Mouse (Mus musculus) MEL (cell line): ENCODE results near the gene Heg1. TPM values are rescaled to one million over a fixed set of nuclear protein-coding genes. Genes with fewer than 3 reads are reported as not detected.
A peak's percentile ranks its signal among the peaks of the same experiment; 100 is the strongest.

Source experiments
- DNase-seq: peaks from one replicate; pipeline ENCODE4 v3.0.0; 2011; ENCODE audit warnings: low read depth, low spot score
- H3K27ac ChIP-seq: 2 replicates; pipeline ENCODE4 v1.5.1; 2012; ENCODE audit warnings: low read depth, mild to moderate bottlenecking, control low read depth, low read length, moderate library complexity; ENCODE audit not compliant: control insufficient read depth
- H3K27me3 ChIP-seq, 2 experiments: fragments of 150-350 bp in 1 of 2; sonication (generic) in 1 of 2; 2 replicates each; pipeline ENCODE4 v1.6.1; 2012; ENCODE audit warnings: low read length in 2 of 2, mild to moderate bottlenecking in 2 of 2, improper control_type of control experiment in 1 of 2, moderate library complexity in 1 of 2; ENCODE audit not compliant: insufficient read depth in 2 of 2, control insufficient read depth in 1 of 2
- H3K36me3 ChIP-seq, 2 experiments: 2 replicates each; pipeline ENCODE4 v1.6.1; 2012 to 2014; ENCODE audit warnings: low read length in 2 of 2, improper control_type of control experiment in 1 of 2, inconsistent platforms in 1 of 2, mild to moderate bottlenecking in 1 of 2; ENCODE audit not compliant: insufficient read depth in 2 of 2, control insufficient read depth in 1 of 2
- H3K4me1 ChIP-seq, 2 experiments: fragments of 150-350 bp in 1 of 2; sonication (generic) in 1 of 2; 2 replicates each; pipeline ENCODE4 v1.6.1; 2012; ENCODE audit warnings: low read length in 2 of 2, improper control_type of control experiment in 1 of 2, mild to moderate bottlenecking in 1 of 2; ENCODE audit not compliant: insufficient read depth in 2 of 2, control insufficient read depth in 1 of 2
- H3K4me3 ChIP-seq, 2 experiments: fragments of 150-350 bp in 1 of 2; sonication (generic) in 1 of 2; 2 replicates each; pipeline ENCODE4 v1.5.1; 2012; ENCODE audit warnings: low read depth in 2 of 2, low read length in 2 of 2, mild to moderate bottlenecking in 2 of 2, moderate library complexity in 2 of 2, control low read depth in 1 of 2, improper control_type of control experiment in 1 of 2; ENCODE audit not compliant: control insufficient read depth in 1 of 2, insufficient read depth in 1 of 2
- H3K79me2 ChIP-seq: 2 replicates; pipeline ENCODE4 v1.6.1; 2012; ENCODE audit warnings: mild to moderate bottlenecking, low read length, moderate library complexity; ENCODE audit not compliant: control insufficient read depth, poor library complexity, insufficient read depth
- H3K9ac ChIP-seq: 2 replicates; pipeline ENCODE4 v1.6.1; 2012; ENCODE audit warnings: low read depth, mild to moderate bottlenecking, control low read depth, low read length, moderate library complexity; ENCODE audit not compliant: control insufficient read depth, poor library complexity, severe bottlenecking
- H3K9me3 ChIP-seq: fragments of 150-350 bp; sonication (generic); replicated peaks from 2 replicates; pipeline ENCODE4 v1.6.1; 2012; ENCODE audit warnings: mild to moderate bottlenecking, low read length, improper control_type of control experiment, moderate library complexity; ENCODE audit not compliant: insufficient read depth
- BHLHE40 ChIP-seq: IDR thresholded peaks from 2 replicates; pipeline ENCODE4 v1.6.1; 2012; ENCODE audit warnings: low read depth, mild to moderate bottlenecking, inconsistent platforms, low read length, improper control_type of control experiment, borderline replicate concordance
- CTCF ChIP-seq, 3 experiments: IDR thresholded peaks in 2 of 3; conservative IDR thresholded peaks in 1 of 3; 2 replicates each; pipeline ENCODE4 v1.5.1; 2011 to 2012; ENCODE audit warnings: low read length in 3 of 3, low read depth in 2 of 3, mild to moderate bottlenecking in 2 of 3, improper control_type of control experiment in 1 of 3, inconsistent platforms in 1 of 3, mixed read lengths in 1 of 3, moderate library complexity in 1 of 3; ENCODE audit not compliant: control insufficient read depth in 1 of 3, insufficient read depth in 1 of 3, poor library complexity in 1 of 3, severe bottlenecking in 1 of 3
- ELF1 ChIP-seq: IDR thresholded peaks from 2 replicates; pipeline ENCODE4 v1.6.1; 2014; ENCODE audit warnings: low read depth, mild to moderate bottlenecking, inconsistent platforms, low read length, improper control_type of control experiment, moderate library complexity
- GATA1 ChIP-seq: IDR thresholded peaks from 2 replicates; pipeline ENCODE4 v1.6.1; 2011; ENCODE audit warnings: low read depth, low read length, improper control_type of control experiment
- JUND ChIP-seq: IDR thresholded peaks from 2 replicates; pipeline ENCODE4 v1.6.1; 2011; ENCODE audit warnings: low read depth, mild to moderate bottlenecking, improper control_type of control experiment, low read length
- MAX ChIP-seq: IDR thresholded peaks from 2 replicates; pipeline ENCODE4 v1.6.1; 2011; ENCODE audit warnings: low read length, improper control_type of control experiment
- NELFE ChIP-seq: IDR thresholded peaks from 2 replicates; pipeline ENCODE4 v1.6.1; 2011; ENCODE audit warnings: low read depth, low read length, improper control_type of control experiment
- POLR2A ChIP-seq, 2 experiments: IDR thresholded peaks; 2 replicates each; pipeline ENCODE4 v1.6.1; 2011 to 2012; ENCODE audit warnings: low read length in 2 of 2, mild to moderate bottlenecking in 2 of 2, control low read depth in 1 of 2, improper control_type of control experiment in 1 of 2, low read depth in 1 of 2, moderate library complexity in 1 of 2; ENCODE audit not compliant: control insufficient read depth in 1 of 2, insufficient read depth in 1 of 2, poor library complexity in 1 of 2
- POLR2AphosphoS5 ChIP-seq: IDR thresholded peaks from 2 replicates; pipeline ENCODE4 v1.6.1; 2012; ENCODE audit warnings: low read depth, borderline replicate concordance, mild to moderate bottlenecking, inconsistent platforms, low read length, moderate library complexity, mixed read lengths
- TAL1 ChIP-seq: IDR thresholded peaks from 2 replicates; pipeline ENCODE4 v1.6.1; 2012; ENCODE audit warnings: mild to moderate bottlenecking, inconsistent platforms, low read length, moderate library complexity, mixed read lengths
- TCF12 ChIP-seq: IDR thresholded peaks from 2 replicates; pipeline ENCODE4 v1.6.1; 2014; ENCODE audit warnings: low read depth, mild to moderate bottlenecking, inconsistent platforms, low read length, improper control_type of control experiment, moderate library complexity
- UBTF ChIP-seq: IDR thresholded peaks from 2 replicates; pipeline ENCODE4 v1.6.1; 2012; ENCODE audit warnings: low read depth, mild to moderate bottlenecking, inconsistent platforms, low read length, improper control_type of control experiment, moderate library complexity, borderline replicate concordance; ENCODE audit not compliant: insufficient read depth
- USF1 ChIP-seq: IDR thresholded peaks from 2 replicates; pipeline ENCODE4 v1.6.1; 2014; ENCODE audit warnings: low read depth, mild to moderate bottlenecking, inconsistent platforms, low read length, improper control_type of control experiment, moderate library complexity
- USF2 ChIP-seq, 2 experiments: IDR thresholded peaks; 2 replicates each; pipeline ENCODE4 v1.6.1; 2011 to 2012; ENCODE audit warnings: improper control_type of control experiment in 2 of 2, low read length in 2 of 2, borderline replicate concordance in 1 of 2, inconsistent platforms in 1 of 2, low read depth in 1 of 2, mild to moderate bottlenecking in 1 of 2; ENCODE audit not compliant: insufficient read depth in 1 of 2
- ZKSCAN1 ChIP-seq: IDR thresholded peaks from 2 replicates; pipeline ENCODE4 v1.6.1; 2012; ENCODE audit warnings: low read depth, mild to moderate bottlenecking, inconsistent platforms, low read length, improper control_type of control experiment, moderate library complexity
- polyA plus RNA-seq, 2 experiments: library from polyadenylated mRNA; stranded (reverse) in 1 of 2; unstranded in 1 of 2; fragments of >175 nt in 1 of 2; fragments of >200 nt in 1 of 2; gene quantifications; 2 replicates each; pipeline versions ENCODE4 v1.2.1 to v1.2.4; 2012; ENCODE audit warnings: low replicate concordance in 2 of 2, low read depth in 1 of 2; ENCODE audit not compliant: insufficient read length in 2 of 2, insufficient read depth in 1 of 2, missing spikeins in 1 of 2
- total RNA-seq: library from RNA; depleted of rRNA; stranded (reverse); fragments of 300-350 nt; gene quantifications from 2 replicates; pipeline ENCODE4 v1.2.3, GENCODE M21; 2012

Heg1 gene
- total and polyA plus RNA-seq, 3 experiments = 4.1 to 72.0 (median 6.9) TPM

GRCm38 (mm10) chr16:33726892-33727291 is 42.7 kb downstream of the Heg1 start:
- H3K79me2 ChIP-seq = no peaks in the 10 kb centered on the region
- no peak overlapping the region for H3K4me3 ChIP-seq
- H3K9me3 ChIP-seq = no peaks in the 10 kb centered on the region
- H3K27ac ChIP-seq = no peak overlapping the region
- no peak overlapping the region for H3K9ac ChIP-seq
- H3K4me1 ChIP-seq = peaks cover 3 to 6% of the 10 kb centered on the region in 2 experiments
- peaks cover 2 to 9% of the 10 kb centered on the region in 2 experiments; a peak in 2 of 4 replicates for H3K36me3 ChIP-seq
- no peaks in the 10 kb centered on the region for H3K27me3 ChIP-seq
- TF ChIP-seq GATA1 (no peak), USF1 (no peak), POLR2AphosphoS5 (no peak), ZKSCAN1 (no peak), MAX (no peak), NELFE (no peak), ELF1 (no peak)
- no peak for DNase-seq

- Histone ChIP-seq H3K9me3 (no peaks in the 10 kb centered on the region), H3K36me3 (peaks cover 0 to 18% of the 10 kb centered on the region in 2 experiments; a peak in 2 of 4 replicates)
- no peak for TF ChIP-seq TCF12
- no peak for TF ChIP-seq JUND
- TF ChIP-seq UBTF = no peak
- TF ChIP-seq ZKSCAN1 = no peak
- TF ChIP-seq POLR2A (IDR thresholded peaks at IDR 0.05; ENCODE audit: control insufficient read depth in 1 of 2, insufficient read depth in 1 of 2, low read depth in 1 of 2, low read length in 2 of 2, poor library complexity in 1 of 2) = no peak
- TF ChIP-seq, all 39 proteins: peak for 0
- H3K79me2 ChIP-seq = no peaks in the 10 kb centered on the region
- H3K4me3 ChIP-seq = no peak overlapping the region
- H3K9ac ChIP-seq = no peak overlapping the region
- peaks cover 5 to 13% of the 10 kb centered on the region in 2 experiments for H3K4me1 ChIP-seq
- H3K27me3 ChIP-seq = no peaks in the 10 kb centered on the region
- no peak for DNase-seq
- no peak overlapping the region for H3K27ac ChIP-seq
These were observed 44.3 kb downstream of the Heg1 start for GRCm38 (mm10) chr16:33728427-33728826.

- H3K9me3 ChIP-seq = no peaks in the 10 kb centered on the region
- no peak for DNase-seq
- no peak overlapping the region for H3K4me3 ChIP-seq
- peak overlapping the region; percentile 9; the same call in 1 of the 2 replicates for H3K27ac ChIP-seq
- no peaks in the 10 kb centered on the region for H3K27me3 ChIP-seq
- peaks cover 0 to 20% of the 10 kb centered on the region in 2 experiments; a peak in 2 of 4 replicates for H3K36me3 ChIP-seq
- TF ChIP-seq ZKSCAN1 = no peak
- no peak for TF ChIP-seq JUND
- no peak for TF ChIP-seq USF2 (IDR thresholded peaks at IDR 0.05; ENCODE audit: borderline replicate concordance in 1 of 2, insufficient read depth in 1 of 2, low read depth in 1 of 2, low read length in 2 of 2)
- no peak for TF ChIP-seq TAL1
- TF ChIP-seq CTCF (IDR thresholded peaks at IDR 0.05 in 2 of 3, conservative IDR thresholded peaks at IDR 0.05 in 1 of 3; ENCODE audit: control insufficient read depth in 1 of 3, insufficient read depth in 1 of 3, low read depth in 2 of 3, low read length in 3 of 3, poor library complexity in 1 of 3, severe bottlenecking in 1 of 3) = no peak
- TF ChIP-seq MAX = no peak
- TF ChIP-seq BHLHE40 = no peak
- no peak overlapping the region for H3K9ac ChIP-seq
- peaks cover 7 to 19% of the 10 kb centered on the region in 2 experiments for H3K4me1 ChIP-seq
- H3K79me2 ChIP-seq = no peaks in the 10 kb centered on the region
These were observed 47.1 kb downstream of the Heg1 start for GRCm38 (mm10) chr16:33731291-33731690.
